Mouse (Mus musculus): ENCODE measurements around the gene Hist1h4k. TPM values are rescaled to one million over a fixed set of nuclear protein-coding genes. Genes with fewer than 3 reads are reported as not detected.

Hist1h4k gene
- polyA plus RNA-seq (2015; fragmentation: Nextera tagmentation; extraction: Ambion mirVana), result 2.2 and 2.5 TPM in 2 replicates

DNA sequence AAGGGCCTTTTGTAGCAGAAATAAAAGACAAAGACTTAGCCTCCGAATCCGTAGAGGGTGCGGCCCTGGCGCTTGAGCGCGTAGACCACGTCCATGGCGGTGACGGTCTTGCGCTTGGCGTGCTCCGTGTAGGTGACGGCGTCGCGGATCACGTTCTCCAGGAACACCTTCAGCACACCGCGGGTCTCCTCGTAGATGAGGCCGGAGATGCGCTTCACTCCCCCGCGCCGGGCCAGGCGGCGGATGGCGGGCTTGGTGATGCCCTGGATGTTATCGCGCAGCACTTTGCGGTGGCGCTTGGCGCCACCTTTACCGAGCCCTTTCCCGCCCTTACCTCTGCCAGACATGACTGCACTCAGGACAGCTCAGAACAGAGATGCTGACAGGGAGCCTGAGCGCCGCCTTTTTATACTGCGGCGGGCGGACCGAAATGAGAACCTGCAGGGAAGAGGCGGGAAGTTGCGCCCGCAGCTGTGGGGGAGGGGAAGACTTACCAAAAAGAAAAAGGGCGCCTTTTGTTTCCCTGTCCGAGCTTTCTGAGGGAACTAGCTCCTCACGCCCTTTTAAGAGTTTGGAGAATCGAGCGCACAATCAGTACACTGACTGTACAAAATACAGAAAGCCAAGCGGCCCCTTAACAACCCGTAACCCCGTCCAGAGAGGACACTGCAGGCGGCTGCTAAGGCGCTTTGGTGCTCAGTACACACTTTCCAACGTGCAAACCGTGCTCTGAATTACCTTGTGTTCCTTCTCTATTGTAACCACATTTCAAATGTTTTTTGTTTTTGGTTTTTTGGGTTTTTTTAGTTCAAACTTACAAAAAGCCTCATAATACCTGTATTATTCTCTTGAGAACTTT, at the start of gene Hist1h4k:
Gene Hist1h4k, minus strand, starts transcription at position 347 of the 859 bp plus-strand sequence.

GRCm38 (mm10) chr13:21786899-21787629, 36.8 kb upstream of the Hist1h4k start, which contains the start of the genes Hist1h2an and Hist1h2bp:
Gene Hist1h2an (minus strand): TSS chr13:21787218.
Gene Hist1h2bp (plus strand): TSS chr13:21787461.

DNA sequence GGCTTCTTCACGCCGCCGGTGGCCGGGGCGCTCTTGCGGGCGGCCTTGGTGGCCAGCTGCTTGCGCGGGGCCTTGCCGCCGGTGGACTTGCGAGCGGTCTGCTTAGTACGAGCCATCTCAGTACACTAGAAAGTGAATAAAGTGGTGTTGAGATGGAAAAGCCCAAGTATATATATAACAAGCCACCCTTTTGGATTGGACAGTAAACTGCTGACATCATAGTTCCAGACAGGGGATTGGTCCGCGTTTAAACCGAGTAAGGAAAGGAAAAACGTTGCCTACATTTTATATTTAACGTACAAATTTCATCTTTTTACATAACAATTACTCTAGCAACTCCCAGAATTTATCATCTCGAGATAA, 32.9 kb upstream of the Hist1h4k start, which contains the start of gene Hist1h3i:
Gene Hist1h3i, minus strand, starts transcription at position 116 of the 363 bp plus-strand sequence.

GRCm38 (mm10) chr13:21779767-21780731, 29.7 kb upstream of the Hist1h4k start, which contains the start of gene Hist1h1b:
Gene Hist1h1b (minus strand): TSS chr13:21780625.

GRCm38 (mm10) chr13:21753524-21754285, 3.4 kb upstream of the Hist1h4k start, which contains the start of the genes Hist1h2ak and Hist1h2bn:
Gene Hist1h2ak (minus strand): TSS chr13:21753827.
Gene Hist1h2bn (plus strand): TSS chr13:21754123.

DNA sequence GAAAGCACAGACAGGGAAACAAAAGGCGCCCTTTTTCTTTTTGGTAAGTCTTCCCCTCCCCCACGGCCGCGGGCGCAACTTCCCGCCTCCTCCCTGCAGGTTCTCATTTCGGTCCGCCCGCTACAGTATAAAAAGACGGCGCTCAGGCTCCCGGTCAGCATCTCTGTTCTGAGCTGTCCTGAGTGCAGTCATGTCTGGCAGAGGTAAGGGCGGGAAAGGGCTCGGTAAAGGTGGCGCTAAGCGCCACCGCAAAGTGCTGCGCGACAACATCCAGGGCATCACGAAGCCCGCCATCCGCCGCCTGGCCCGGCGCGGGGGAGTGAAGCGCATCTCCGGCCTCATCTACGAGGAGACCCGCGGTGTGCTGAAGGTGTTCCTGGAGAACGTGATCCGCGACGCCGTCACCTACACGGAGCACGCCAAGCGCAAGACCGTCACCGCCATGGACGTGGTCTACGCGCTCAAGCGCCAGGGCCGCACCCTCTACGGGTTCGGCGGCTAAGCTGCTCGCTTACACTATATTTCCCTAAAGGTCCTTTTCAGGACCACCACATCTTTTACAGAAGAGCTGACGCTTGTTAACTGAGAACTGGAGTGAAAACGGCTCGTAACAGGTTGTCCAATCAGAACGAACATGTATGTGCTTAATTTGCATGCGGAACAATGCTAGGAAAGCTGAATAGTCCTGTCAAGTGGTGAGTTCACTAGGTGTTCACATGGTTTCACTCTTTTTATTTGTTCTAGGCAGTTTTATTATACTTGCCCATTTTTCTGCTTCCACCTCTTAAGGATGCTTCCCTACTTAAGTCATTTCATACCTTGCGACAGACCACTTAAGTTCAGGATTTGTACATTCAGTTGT, 15.2 kb downstream of the Hist1h4k start, which contains the start of gene Hist1h4j:
Gene Hist1h4j, plus strand, starts transcription at position 159 of the 862 bp plus-strand sequence.

GRCm38 (mm10) chr13:21721757-21722372, 28.4 kb downstream of the Hist1h4k start, which contains the start of gene Hist1h2bm:
Gene Hist1h2bm (plus strand): TSS chr13:21722044.

DNA sequence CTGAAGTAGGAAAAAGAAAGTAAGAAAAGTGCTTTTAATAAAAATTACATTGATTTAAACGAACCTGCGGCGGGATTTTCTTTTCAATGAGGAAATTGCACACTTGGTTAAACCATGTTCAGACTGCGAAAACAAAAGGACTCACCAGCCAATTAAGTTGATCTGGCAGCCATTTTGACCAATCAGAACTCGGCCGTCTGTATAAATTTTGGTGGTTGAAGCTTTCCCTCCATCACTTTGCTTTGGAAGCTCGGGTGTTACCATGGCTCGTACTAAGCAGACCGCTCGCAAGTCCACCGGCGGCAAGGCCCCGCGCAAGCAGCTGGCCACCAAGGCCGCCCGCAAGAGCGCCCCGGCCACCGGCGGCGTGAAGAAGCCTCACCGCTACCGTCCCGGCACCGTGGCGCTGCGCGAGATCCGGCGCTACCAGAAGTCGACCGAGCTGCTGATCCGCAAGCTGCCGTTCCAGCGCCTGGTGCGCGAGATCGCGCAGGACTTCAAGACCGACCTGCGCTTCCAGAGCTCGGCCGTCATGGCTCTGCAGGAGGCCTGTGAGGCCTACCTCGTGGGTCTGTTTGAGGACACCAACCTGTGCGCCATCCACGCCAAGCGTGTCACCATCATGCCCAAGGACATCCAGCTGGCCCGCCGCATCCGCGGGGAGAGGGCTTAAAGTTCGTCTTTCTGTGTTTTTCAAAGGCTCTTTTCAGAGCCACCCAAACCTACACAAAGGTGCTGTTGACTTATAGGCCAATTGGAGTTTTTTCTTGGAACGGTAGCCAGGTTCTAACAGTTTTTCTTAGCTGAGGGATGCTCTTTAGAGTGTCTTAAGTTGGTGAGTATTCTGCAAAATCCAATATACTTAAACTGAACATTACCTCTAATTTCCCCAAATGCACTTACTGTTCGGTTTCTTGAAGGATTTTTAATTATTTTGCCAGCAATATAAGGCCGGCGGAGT, 32.6 kb downstream of the Hist1h4k start, which contains the start of gene Hist1h3h:
Gene Hist1h3h, plus strand, starts transcription at position 263 of the 961 bp plus-strand sequence.

DNA sequence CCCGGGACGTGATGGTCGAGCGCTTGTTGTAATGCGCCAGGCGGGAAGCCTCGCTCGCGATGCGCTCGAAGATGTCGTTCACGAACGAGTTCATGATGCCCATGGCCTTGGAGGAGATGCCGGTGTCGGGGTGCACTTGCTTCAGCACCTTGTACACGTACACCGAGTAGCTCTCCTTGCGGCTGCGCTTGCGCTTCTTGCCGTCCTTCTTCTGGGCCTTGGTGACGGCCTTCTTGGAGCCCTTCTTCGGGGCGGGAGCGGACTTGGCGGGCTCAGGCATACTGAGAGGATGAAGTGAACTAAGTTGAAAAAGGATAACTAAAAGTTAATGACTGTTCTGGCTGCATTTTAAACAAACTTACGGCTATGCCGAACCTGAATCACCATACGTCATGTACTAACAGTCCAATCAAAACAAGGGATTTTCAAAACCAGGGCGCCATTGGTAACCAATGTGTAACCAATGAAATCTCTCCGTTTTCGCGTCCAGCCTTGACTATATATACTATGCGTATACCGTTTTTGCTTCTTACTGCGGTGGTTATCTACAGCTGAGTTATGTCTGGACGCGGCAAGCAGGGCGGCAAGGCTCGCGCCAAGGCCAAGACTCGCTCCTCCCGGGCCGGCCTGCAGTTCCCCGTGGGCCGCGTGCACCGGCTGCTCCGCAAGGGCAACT, 34.3 kb downstream of the Hist1h4k start, which contains the start of the genes Hist1h2bl and Hist1h2ai:
Gene Hist1h2bl, minus strand, starts transcription at position 280 of the 676 bp plus-strand sequence.
Gene Hist1h2ai, plus strand, starts transcription at position 559 of the 676 bp plus-strand sequence.

Small RNA genes lying within 50 kb of the gene (microRNA-seq; reads per million reads assigned to microRNA genes)
- gene Gm44346 (ENCODE audit: borderline replicate concordance, insufficient number of aligned reads), result not detected
- gene Gm44357 (ENCODE audit: borderline replicate concordance, insufficient number of aligned reads), result not detected
- not detected for gene Gm44367 (ENCODE audit: borderline replicate concordance, insufficient number of aligned reads)
- not detected for gene Gm44454 (ENCODE audit: borderline replicate concordance, insufficient number of aligned reads)

Other genes with a start within 250 kb of the Hist1h4k start
- gene Gm11273, start 249.1 kb downstream of the Hist1h4k start, polyA plus RNA-seq (2015; fragmentation: Nextera tagmentation; extraction: Ambion mirVana), result 6.0 and 10.4 TPM in 2 replicates
- 2.2 and 2.6 TPM in 2 replicates for gene Zkscan8, start 219.4 kb downstream of the Hist1h4k start, polyA plus RNA-seq (2015; fragmentation: Nextera tagmentation; extraction: Ambion mirVana)
- not detected in 2 replicates for gene Olfr1366, start 207.7 kb downstream of the Hist1h4k start, polyA plus RNA-seq (2015; fragmentation: Nextera tagmentation; extraction: Ambion mirVana)
- gene Olfr1535, start 190.6 kb downstream of the Hist1h4k start, polyA plus RNA-seq (2015; fragmentation: Nextera tagmentation; extraction: Ambion mirVana), result not detected in 2 replicates
- not detected in 2 replicates for gene Olfr1364, start 168.7 kb downstream of the Hist1h4k start, polyA plus RNA-seq (2015; fragmentation: Nextera tagmentation; extraction: Ambion mirVana)
- not detected in 2 replicates for gene Olfr1362, start 136.5 kb downstream of the Hist1h4k start, polyA plus RNA-seq (2015; fragmentation: Nextera tagmentation; extraction: Ambion mirVana)
- gene Olfr11, start 108.0 kb downstream of the Hist1h4k start, polyA plus RNA-seq (2015; fragmentation: Nextera tagmentation; extraction: Ambion mirVana), result not detected in 2 replicates
- gene Olfr1361, start 87.1 kb downstream of the Hist1h4k start, polyA plus RNA-seq (2015; fragmentation: Nextera tagmentation; extraction: Ambion mirVana), result not detected in 2 replicates
- gene Olfr1360, start 73.1 kb downstream of the Hist1h4k start, polyA plus RNA-seq (2015; fragmentation: Nextera tagmentation; extraction: Ambion mirVana), result not detected in 2 replicates
- not detected in 2 replicates for gene Olfr1359, start 52.4 kb downstream of the Hist1h4k start, polyA plus RNA-seq (2015; fragmentation: Nextera tagmentation; extraction: Ambion mirVana)
- gene Hist1h2bl, start 34.4 kb downstream of the Hist1h4k start, polyA plus RNA-seq (2015; fragmentation: Nextera tagmentation; extraction: Ambion mirVana), result 1.4 TPM in 1 of 2 replicates, not detected in the other
- 6.6 and 14.9 TPM in 2 replicates for gene Hist1h2ai, start 34.1 kb downstream of the Hist1h4k start, polyA plus RNA-seq (2015; fragmentation: Nextera tagmentation; extraction: Ambion mirVana)
- gene Hist1h3h, start 32.8 kb downstream of the Hist1h4k start, polyA plus RNA-seq (2015; fragmentation: Nextera tagmentation; extraction: Ambion mirVana), result 0.38 and 2.1 TPM in 2 replicates
- 1.1 and 1.3 TPM in 2 replicates for gene Hist1h2bm, start 28.5 kb downstream of the Hist1h4k start, polyA plus RNA-seq (2015; fragmentation: Nextera tagmentation; extraction: Ambion mirVana)
- gene Hist1h4j, start 15.4 kb downstream of the Hist1h4k start, polyA plus RNA-seq (2015; fragmentation: Nextera tagmentation; extraction: Ambion mirVana), result 0.39 and 0.77 TPM in 2 replicates
- gene Hist1h2ak, start 3.3 kb upstream of the Hist1h4k start, polyA plus RNA-seq (2015; fragmentation: Nextera tagmentation; extraction: Ambion mirVana), result 6.3 and 6.9 TPM in 2 replicates
- 0.83 and 1.5 TPM in 2 replicates for gene Hist1h2bn, start 3.6 kb upstream of the Hist1h4k start, polyA plus RNA-seq (2015; fragmentation: Nextera tagmentation; extraction: Ambion mirVana)
- 9.0 and 13.0 TPM in 2 replicates for gene Hist1h1b, start 30.1 kb upstream of the Hist1h4k start, polyA plus RNA-seq (2015; fragmentation: Nextera tagmentation; extraction: Ambion mirVana)
- 55.7 and 74.2 TPM in 2 replicates for gene Hist1h3i, start 32.9 kb upstream of the Hist1h4k start, polyA plus RNA-seq (2015; fragmentation: Nextera tagmentation; extraction: Ambion mirVana)
- 7.6 and 8.2 TPM in 2 replicates for gene Hist1h2an, start 36.7 kb upstream of the Hist1h4k start, polyA plus RNA-seq (2015; fragmentation: Nextera tagmentation; extraction: Ambion mirVana)
- gene Hist1h2bp, start 37.0 kb upstream of the Hist1h4k start, polyA plus RNA-seq (2015; fragmentation: Nextera tagmentation; extraction: Ambion mirVana), result 1.4 and 1.8 TPM in 2 replicates
- 1.4 and 6.7 TPM in 2 replicates for gene Hist1h2bq, start 59.7 kb upstream of the Hist1h4k start, polyA plus RNA-seq (2015; fragmentation: Nextera tagmentation; extraction: Ambion mirVana)
- 2.0 TPM in 1 of 2 replicates, not detected in the other for gene Hist1h2ao, start 60.0 kb upstream of the Hist1h4k start, polyA plus RNA-seq (2015; fragmentation: Nextera tagmentation; extraction: Ambion mirVana)
- gene Hist1h4m, start 61.2 kb upstream of the Hist1h4k start, polyA plus RNA-seq (2015; fragmentation: Nextera tagmentation; extraction: Ambion mirVana), result not detected in 2 replicates
- gene Hist1h4n, start 81.7 kb upstream of the Hist1h4k start, polyA plus RNA-seq (2015; fragmentation: Nextera tagmentation; extraction: Ambion mirVana), result 5.7 and 5.9 TPM in 2 replicates
- 2,226 and 3,319 TPM in 2 replicates for gene Hist1h2ap, start 83.0 kb upstream of the Hist1h4k start, polyA plus RNA-seq (2015; fragmentation: Nextera tagmentation; extraction: Ambion mirVana)
- 1.6 and 7.1 TPM in 2 replicates for gene Hist1h2br, start 83.2 kb upstream of the Hist1h4k start, polyA plus RNA-seq (2015; fragmentation: Nextera tagmentation; extraction: Ambion mirVana)
- gene Zfp184, start 194.6 kb upstream of the Hist1h4k start, polyA plus RNA-seq (2015; fragmentation: Nextera tagmentation; extraction: Ambion mirVana), result 3.3 and 5.1 TPM in 2 replicates
- gene Pom121l2, start 230.7 kb upstream of the Hist1h4k start, polyA plus RNA-seq (2015; fragmentation: Nextera tagmentation; extraction: Ambion mirVana), result not detected in 2 replicates